Mouse (Mus musculus): ENCODE measurements around the gene Olr1. TPM values are rescaled to one million over a fixed set of nuclear protein-coding genes. Genes with fewer than 3 reads are reported as not detected.

Gene Olr1
- 0.55 and 6.5 TPM in 2 replicates for total RNA-seq (2017)

GRCm38 (mm10) chr6:129507024-129507423 is at the start of gene Olr1:
Olr1 (minus strand) TSS chr6:129507165.
- ATAC-seq (replicated peaks in 1 of 2; ENCODE audit: insufficient read depth in 1 of 2, low FRiP score in 2 of 2, low TSS enrichment in 1 of 2, low read depth in 1 of 2, poor library complexity in 2 of 2, severe bottlenecking in 2 of 2), result peak; percentile 37 to 79; a peak in 2 of 4 replicates

GRCm38 (mm10) chr6:129548009-129548408 is 41.0 kb upstream of the Olr1 start:
- peak; percentile 58 to 64; a peak in 3 of 4 replicates for ATAC-seq (replicated peaks in 1 of 2; ENCODE audit: insufficient read depth in 1 of 2, low FRiP score in 2 of 2, low TSS enrichment in 1 of 2, low read depth in 1 of 2, poor library complexity in 2 of 2, severe bottlenecking in 2 of 2)

GRCm38 (mm10) chr6:129547277-129547676 is 40.3 kb upstream of the Olr1 start:
- no peak for ATAC-seq (replicated peaks in 1 of 2; ENCODE audit: insufficient read depth in 1 of 2, low FRiP score in 2 of 2, low TSS enrichment in 1 of 2, low read depth in 1 of 2, poor library complexity in 2 of 2, severe bottlenecking in 2 of 2)

GRCm38 (mm10) chr6:129543709-129544606 is 37.0 kb upstream of the Olr1 start:
- peak in 1 of 2 experiments; percentile 64; a peak in 2 of 4 replicates for ATAC-seq (replicated peaks in 1 of 2; ENCODE audit: insufficient read depth in 1 of 2, low FRiP score in 2 of 2, low TSS enrichment in 1 of 2, low read depth in 1 of 2, poor library complexity in 2 of 2, severe bottlenecking in 2 of 2)

GRCm38 (mm10) chr6:129542540-129542939 is 35.6 kb upstream of the Olr1 start:
- ATAC-seq (replicated peaks in 1 of 2; ENCODE audit: insufficient read depth in 1 of 2, low FRiP score in 2 of 2, low TSS enrichment in 1 of 2, low read depth in 1 of 2, poor library complexity in 2 of 2, severe bottlenecking in 2 of 2), result no peak

GRCm38 (mm10) chr6:129541931-129542330 is 35.0 kb upstream of the Olr1 start:
- ATAC-seq (replicated peaks in 1 of 2; ENCODE audit: insufficient read depth in 1 of 2, low FRiP score in 2 of 2, low TSS enrichment in 1 of 2, low read depth in 1 of 2, poor library complexity in 2 of 2, severe bottlenecking in 2 of 2), result no peak

- no peak for ATAC-seq (replicated peaks in 1 of 2; ENCODE audit: insufficient read depth in 1 of 2, low FRiP score in 2 of 2, low TSS enrichment in 1 of 2, low read depth in 1 of 2, poor library complexity in 2 of 2, severe bottlenecking in 2 of 2)
These were observed 31.6 kb upstream of the Olr1 start for GRCm38 (mm10) chr6:129538555-129538954.

- ATAC-seq (replicated peaks in 1 of 2; ENCODE audit: insufficient read depth in 1 of 2, low FRiP score in 2 of 2, low TSS enrichment in 1 of 2, low read depth in 1 of 2, poor library complexity in 2 of 2, severe bottlenecking in 2 of 2), result peak; percentile 43 to 51
These were observed 28.8 kb upstream of the Olr1 start for GRCm38 (mm10) chr6:129535723-129536122.

GRCm38 (mm10) chr6:129534627-129535190 is 27.7 kb upstream of the Olr1 start:
- no peak for ATAC-seq (replicated peaks in 1 of 2; ENCODE audit: insufficient read depth in 1 of 2, low FRiP score in 2 of 2, low TSS enrichment in 1 of 2, low read depth in 1 of 2, poor library complexity in 2 of 2, severe bottlenecking in 2 of 2)

- ATAC-seq (replicated peaks in 1 of 2; ENCODE audit: insufficient read depth in 1 of 2, low FRiP score in 2 of 2, low TSS enrichment in 1 of 2, low read depth in 1 of 2, poor library complexity in 2 of 2, severe bottlenecking in 2 of 2), result no peak
These were observed 27.1 kb upstream of the Olr1 start for GRCm38 (mm10) chr6:129534057-129534456.

- peak; percentile 55 to 73 for ATAC-seq (replicated peaks in 1 of 2; ENCODE audit: insufficient read depth in 1 of 2, low FRiP score in 2 of 2, low TSS enrichment in 1 of 2, low read depth in 1 of 2, poor library complexity in 2 of 2, severe bottlenecking in 2 of 2)
These were observed 26.2 kb upstream of the Olr1 start, which contains the start of gene Gabarapl1 for GRCm38 (mm10) chr6:129532942-129533860. Gabarapl1 (plus strand) TSS chr6:129533160.

- ATAC-seq (replicated peaks in 1 of 2; ENCODE audit: insufficient read depth in 1 of 2, low FRiP score in 2 of 2, low TSS enrichment in 1 of 2, low read depth in 1 of 2, poor library complexity in 2 of 2, severe bottlenecking in 2 of 2), result 0 out of 4 replicates have a peak, but pooled peaks of 1 of the 2 experiments have one; percentile 4
These were observed 25.6 kb upstream of the Olr1 start for GRCm38 (mm10) chr6:129532556-129532941.

GRCm38 (mm10) chr6:129530261-129530660 is 23.3 kb upstream of the Olr1 start:
- ATAC-seq (replicated peaks in 1 of 2; ENCODE audit: insufficient read depth in 1 of 2, low FRiP score in 2 of 2, low TSS enrichment in 1 of 2, low read depth in 1 of 2, poor library complexity in 2 of 2, severe bottlenecking in 2 of 2), result no peak

GRCm38 (mm10) chr6:129529605-129530004 is 22.6 kb upstream of the Olr1 start:
- no peak for ATAC-seq (replicated peaks in 1 of 2; ENCODE audit: insufficient read depth in 1 of 2, low FRiP score in 2 of 2, low TSS enrichment in 1 of 2, low read depth in 1 of 2, poor library complexity in 2 of 2, severe bottlenecking in 2 of 2)

GRCm38 (mm10) chr6:129527416-129527815 is 20.5 kb upstream of the Olr1 start:
- ATAC-seq (replicated peaks in 1 of 2; ENCODE audit: insufficient read depth in 1 of 2, low FRiP score in 2 of 2, low TSS enrichment in 1 of 2, low read depth in 1 of 2, poor library complexity in 2 of 2, severe bottlenecking in 2 of 2), result no peak

- no peak for ATAC-seq (replicated peaks in 1 of 2; ENCODE audit: insufficient read depth in 1 of 2, low FRiP score in 2 of 2, low TSS enrichment in 1 of 2, low read depth in 1 of 2, poor library complexity in 2 of 2, severe bottlenecking in 2 of 2)
These were observed 19.1 kb upstream of the Olr1 start for GRCm38 (mm10) chr6:129526069-129526468.

- peak; percentile 80 to 82 for ATAC-seq (replicated peaks in 1 of 2; ENCODE audit: insufficient read depth in 1 of 2, low FRiP score in 2 of 2, low TSS enrichment in 1 of 2, low read depth in 1 of 2, poor library complexity in 2 of 2, severe bottlenecking in 2 of 2)
These were observed 10.9 kb upstream of the Olr1 start for GRCm38 (mm10) chr6:129517752-129518408.
